Mouse (Mus musculus) ZHBTc4 (cell line): ENCODE measurements around the gene Gm21117.
"Not testable (repeated sequence)": the region's sequence is repeated elsewhere in the genome, so short reads cannot be mapped to it uniquely, and the experiment has no call there.

Experiments used
- DNase-seq: peaks from one replicate; pipeline ENCODE4 v3.0.0-alpha.2; 2011; ENCODE audit warnings: low read depth, low spot score

Gm21117 gene

DNA sequence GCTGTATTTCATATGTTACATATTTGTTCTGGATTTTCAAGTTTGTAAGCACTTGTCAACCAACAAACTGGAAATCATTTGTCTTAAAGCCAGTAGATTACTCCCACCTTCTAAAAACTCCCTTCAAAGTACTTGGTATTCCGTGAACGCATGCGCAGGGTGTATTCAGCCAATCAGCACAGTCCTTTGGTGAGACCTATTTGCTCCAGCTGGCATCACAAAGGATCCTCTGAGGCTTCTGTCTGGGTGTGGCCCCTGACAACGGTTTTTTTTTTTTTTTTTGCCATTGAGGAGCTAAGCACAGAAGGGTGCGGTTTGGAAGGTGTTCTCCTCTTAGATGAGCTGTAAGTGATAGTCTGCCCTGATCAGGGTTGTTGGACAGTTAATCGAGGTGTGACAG, at the start of gene Gm21117:
Gene Gm21117 (plus strand): TSS at position 301 of the 400 bp plus-strand sequence.
- not testable (repeated sequence) for DNase-seq
